Mouse (Mus musculus): ENCODE measurements around the gene Taar9. TPM values are rescaled to one million over a fixed set of nuclear protein-coding genes. Genes with fewer than 3 reads are reported as not detected.
"Not testable (repeated sequence)": the region's sequence is repeated elsewhere in the genome, so short reads cannot be mapped to it uniquely, and the experiment has no call there.

Taar9 gene
- polyA plus RNA-seq (2015; fragmentation: Nextera tagmentation; extraction: Ambion mirVana): not detected in 2 replicates

GRCm38 (mm10) chr10:24109434-24109833 lies at the start of gene Taar9:
TSS of gene Taar9 (minus strand) at chr10:24109534.
- H3K36me3 ChIP-seq; H3K4me1 ChIP-seq; H3K9me3 ChIP-seq; H3K9ac ChIP-seq; ATAC-seq (ENCODE audit: insufficient number of reproducible peaks, insufficient read depth, low FRiP score, low TSS enrichment, low read depth); H3K4me3 ChIP-seq; H3K27ac ChIP-seq; H3K27me3 ChIP-seq; H3K4me2 ChIP-seq: not testable (repeated sequence)
- WGBS: 81% methylated on average over 8 of the region's 8 CpGs

- Histone ChIP-seq H3K36me3 (peaks cover 36% of the 10 kb centered on the region), H3K9ac (no peak overlapping the region), H3K9me3 (no peaks in the 10 kb centered on the region), H3K27ac (no peak overlapping the region), H3K27me3 (no peaks in the 10 kb centered on the region), H3K4me2 (no peak overlapping the region), H3K4me1 (0 out of 2 replicates have a peak, but pooled peaks cover 3% of the 10 kb centered on the region), H3K4me3 (no peak overlapping the region)
- ATAC-seq (ENCODE audit: insufficient number of reproducible peaks, insufficient read depth, low FRiP score, low TSS enrichment, low read depth): no peak
- 87% methylated on average over 12 of the region's 12 CpGs for WGBS
These were observed 49.3 kb upstream of the Taar9 start for GRCm38 (mm10) chr10:24158470-24159254.

DNA sequence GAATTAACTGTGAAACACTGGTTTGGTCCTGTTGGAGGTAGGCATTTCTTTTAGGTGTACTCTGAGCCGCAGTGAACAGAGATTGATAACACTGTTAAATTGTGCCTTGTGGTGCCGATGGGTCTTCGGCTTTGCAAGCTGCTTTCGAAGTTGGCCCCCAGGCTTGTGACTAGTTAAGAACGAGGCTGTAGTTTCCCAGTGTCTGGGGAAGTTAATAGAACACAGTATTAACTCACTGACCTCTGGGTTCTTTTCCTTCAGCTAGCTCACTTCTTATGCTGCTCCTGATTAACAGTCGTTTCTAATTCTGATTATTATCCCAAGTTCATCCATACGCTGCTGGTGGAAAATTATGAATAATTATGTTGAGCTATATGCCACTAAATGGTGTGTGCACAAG lies 40.8 kb upstream of the Taar9 start:
- H3K36me3 ChIP-seq: peaks cover under 1% of the 10 kb centered on the region; the same call in 1 of the 2 replicates
- H3K9ac ChIP-seq: peak overlapping the region; percentile 54
- no peak overlapping the region for H3K27ac ChIP-seq
- 32% methylated on average over 7 of the region's 7 CpGs for WGBS
- ATAC-seq (ENCODE audit: insufficient number of reproducible peaks, insufficient read depth, low FRiP score, low TSS enrichment, low read depth): no peak
- H3K9me3 ChIP-seq: no peaks in the 10 kb centered on the region
- H3K4me2 ChIP-seq: peak overlapping the region; percentile 71
- peaks cover 9% of the 10 kb centered on the region for H3K4me1 ChIP-seq
- H3K27me3 ChIP-seq: no peaks in the 10 kb centered on the region
- peak overlapping the region; percentile 80 for H3K4me3 ChIP-seq

GRCm38 (mm10) chr10:24149135-24149781 lies 39.9 kb upstream of the Taar9 start, which contains the start of gene Stx7:
TSS of gene Stx7 (plus strand) at chr10:24149302.
- ATAC-seq (ENCODE audit: insufficient number of reproducible peaks, insufficient read depth, low FRiP score, low TSS enrichment, low read depth): peak; percentile 93
- no peaks in the 10 kb centered on the region for H3K27me3 ChIP-seq
- H3K4me1 ChIP-seq: peaks cover 9% of the 10 kb centered on the region
- H3K4me3 ChIP-seq: peak within 1 kb of the TSS; percentile 80
- WGBS: under 1% methylated on average over 45 of the region's 45 CpGs
- peak within 1 kb of the TSS; percentile 71 for H3K4me2 ChIP-seq
- no peaks in the 10 kb centered on the region for H3K9me3 ChIP-seq
- H3K27ac ChIP-seq: peak within 1 kb of the TSS; percentile 39
- peak within 1 kb of the TSS; percentile 81 for H3K9ac ChIP-seq
- H3K36me3 ChIP-seq: no peaks in the 10 kb centered on the region

- Histone ChIP-seq H3K27me3 (no peaks in the 10 kb centered on the region), H3K27ac (no peak overlapping the region), H3K4me1 (no peaks in the 10 kb centered on the region), H3K9me3 (no peaks in the 10 kb centered on the region), H3K4me3 (no peak overlapping the region), H3K36me3 (no peaks in the 10 kb centered on the region), H3K4me2 (no peak overlapping the region), H3K9ac (no peak overlapping the region)
- WGBS: 79% methylated on average over 3 of the region's 3 CpGs
- ATAC-seq (ENCODE audit: insufficient number of reproducible peaks, insufficient read depth, low FRiP score, low TSS enrichment, low read depth): no peak
These were observed 33.4 kb upstream of the Taar9 start for GRCm38 (mm10) chr10:24142735-24143134.

DNA sequence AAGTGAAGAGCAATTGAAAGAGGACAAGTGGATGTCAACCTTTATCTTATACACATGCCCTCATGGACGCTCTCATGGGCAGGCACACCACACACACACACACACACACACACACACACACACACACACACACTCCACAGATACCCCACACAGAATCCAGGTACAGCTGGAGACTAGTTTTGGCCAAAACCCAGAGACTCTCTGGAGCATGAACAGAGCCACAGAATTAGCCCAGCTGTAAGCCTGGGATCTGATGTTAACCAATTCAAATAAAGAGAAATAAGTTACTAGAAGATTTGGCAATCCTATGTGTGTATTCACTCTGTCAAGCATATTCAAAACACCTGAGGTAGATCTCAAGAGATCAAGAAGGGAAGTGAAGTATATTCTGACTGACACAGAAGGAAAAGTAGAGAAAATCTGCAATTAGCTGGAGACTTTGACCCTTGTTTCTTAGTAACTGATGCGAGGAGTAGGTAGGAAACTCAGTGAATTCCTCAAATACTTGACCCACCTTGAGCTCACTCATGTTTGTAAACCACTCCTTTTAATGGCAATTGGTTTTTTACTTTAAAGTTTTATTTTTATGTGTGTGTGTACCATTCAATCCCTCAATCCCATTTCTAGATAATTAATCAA lies 29.4 kb upstream of the Taar9 start:
- Histone ChIP-seq H3K9ac (no peak overlapping the region), H3K36me3 (no peaks in the 10 kb centered on the region), H3K27ac (no peak overlapping the region), H3K4me1 (no peaks in the 10 kb centered on the region), H3K4me3 (no peak overlapping the region), H3K9me3 (no peaks in the 10 kb centered on the region), H3K27me3 (no peaks in the 10 kb centered on the region), H3K4me2 (no peak overlapping the region)
- no peak for ATAC-seq (ENCODE audit: insufficient number of reproducible peaks, insufficient read depth, low FRiP score, low TSS enrichment, low read depth)
- WGBS: 75% methylated on average over 2 of the region's 2 CpGs

- Histone ChIP-seq H3K4me3 (no peak overlapping the region), H3K4me2 (no peak overlapping the region), H3K9ac (no peak overlapping the region), H3K4me1 (no peaks in the 10 kb centered on the region), H3K36me3 (no peaks in the 10 kb centered on the region), H3K27me3 (no peaks in the 10 kb centered on the region), H3K9me3 (no peaks in the 10 kb centered on the region), H3K27ac (no peak overlapping the region)
- ATAC-seq (ENCODE audit: insufficient number of reproducible peaks, insufficient read depth, low FRiP score, low TSS enrichment, low read depth): no peak
- WGBS: 57% methylated on average over 7 of the region's 7 CpGs
These were observed 24.8 kb upstream of the Taar9 start for GRCm38 (mm10) chr10:24134071-24134645.

DNA sequence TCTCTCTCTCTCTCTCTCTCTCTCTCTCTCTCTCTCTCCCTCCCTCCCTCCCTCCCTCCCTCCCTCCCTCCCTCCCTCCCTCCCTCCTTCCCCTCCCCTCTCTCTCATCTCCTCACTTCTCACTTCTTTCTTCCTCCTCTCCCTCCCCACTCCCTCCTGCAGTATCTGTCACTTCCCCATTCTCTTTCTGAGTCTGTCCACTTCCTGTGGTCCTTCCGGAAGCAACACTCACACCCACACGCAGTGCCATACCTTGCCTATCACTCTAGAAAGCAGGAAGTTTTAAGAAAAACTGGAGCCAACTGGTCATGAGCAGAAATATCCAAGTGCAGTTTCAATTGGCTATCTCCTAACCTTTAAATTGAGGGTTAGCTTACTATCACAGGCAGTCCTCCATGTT lies 23.8 kb upstream of the Taar9 start:
- no peak for ATAC-seq (ENCODE audit: insufficient number of reproducible peaks, insufficient read depth, low FRiP score, low TSS enrichment, low read depth)
- no peaks in the 10 kb centered on the region for H3K4me1 ChIP-seq
- H3K36me3 ChIP-seq: no peaks in the 10 kb centered on the region
- 32% methylated on average over 2 of the region's 2 CpGs for whole genome bisulfite sequencing
- H3K27me3 ChIP-seq: no peaks in the 10 kb centered on the region
- no peak overlapping the region for H3K4me2 ChIP-seq
- no peak overlapping the region for H3K9ac ChIP-seq
- no peak overlapping the region for H3K27ac ChIP-seq
- no peak overlapping the region for H3K4me3 ChIP-seq
- H3K9me3 ChIP-seq: no peaks in the 10 kb centered on the region

DNA sequence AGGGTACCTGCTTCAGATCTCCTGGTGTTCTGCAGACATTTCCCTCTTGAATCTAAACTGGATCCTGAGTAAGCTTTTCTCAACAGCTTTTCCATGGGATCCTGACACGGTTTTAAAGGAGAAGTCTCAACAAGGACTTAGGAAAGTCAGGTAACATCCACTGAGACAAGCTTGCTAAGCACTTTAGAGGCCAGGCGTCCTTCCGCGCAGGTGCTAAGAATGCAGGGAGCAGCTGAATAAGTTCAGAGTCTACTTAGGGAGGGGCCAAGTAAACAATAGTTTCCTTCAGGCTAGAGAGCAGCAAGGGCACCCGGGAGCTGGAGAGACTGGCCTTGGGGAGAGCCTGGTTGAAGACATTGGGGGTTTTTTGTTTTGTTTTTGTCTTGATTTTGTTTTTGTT lies 22.9 kb upstream of the Taar9 start:
- Histone ChIP-seq H3K4me2 (no peak overlapping the region), H3K4me3 (no peak overlapping the region), H3K9me3 (no peaks in the 10 kb centered on the region), H3K27me3 (no peaks in the 10 kb centered on the region), H3K9ac (no peak overlapping the region), H3K27ac (no peak overlapping the region), H3K4me1 (no peaks in the 10 kb centered on the region), H3K36me3 (no peaks in the 10 kb centered on the region)
- WGBS: 10% methylated on average over 5 of the region's 5 CpGs
- ATAC-seq (ENCODE audit: insufficient number of reproducible peaks, insufficient read depth, low FRiP score, low TSS enrichment, low read depth): no peak

GRCm38 (mm10) chr10:24131451-24132262 lies 22.3 kb upstream of the Taar9 start:
- Histone ChIP-seq H3K9ac (0 out of 2 replicates have a peak overlapping the region, but pooled peaks have one; percentile 32), H3K27ac (no peak overlapping the region), H3K4me1 (no peaks in the 10 kb centered on the region), H3K9me3 (no peaks in the 10 kb centered on the region), H3K4me3 (peak overlapping the region; percentile 27), H3K4me2 (peak overlapping the region; percentile 53), H3K36me3 (no peaks in the 10 kb centered on the region), H3K27me3 (no peaks in the 10 kb centered on the region)
- 16% methylated on average over 9 of the region's 9 CpGs for WGBS
- ATAC-seq (ENCODE audit: insufficient number of reproducible peaks, insufficient read depth, low FRiP score, low TSS enrichment, low read depth): no peak; the same call in 1 of the 2 replicates
